ENCODE assay signal across 8 mouse cellular contexts in genomic region chr11:77093208-77093607, GRCm38 (mm10). TPM values are rescaled to one million over a fixed set of nuclear protein-coding genes. Genes with fewer than 3 reads are reported as not detected.
A peak's percentile ranks its signal among the peaks of the same experiment; 100 is the strongest.
DNase-seq lines count a peak whose midpoint lies in the region; ATAC-seq and TF ChIP-seq lines count a peak whose summit lies in the region.

No protein-coding gene starts in this region.

- H3K4me2 ChIP-seq in heart, embryonic 12.5 days = peak overlapping the region; percentile 52
- H3K4me2 ChIP-seq in stomach, embryonic 15.5 days = peak overlapping the region; percentile 53

- no peaks in the 10 kb centered on the region for H3K36me3 ChIP-seq in E14TG2a.4 (ENCODE audit: insufficient read depth, low read length)
- no peaks in the 10 kb centered on the region for H3K36me3 ChIP-seq in heart, embryonic 12.5 days
- no peaks in the 10 kb centered on the region for H3K36me3 ChIP-seq in stomach, embryonic 15.5 days

- H3K27ac ChIP-seq in cortical plate, adult 2 months (ENCODE audit: insufficient read depth, low read length) = no peak overlapping the region
- H3K27ac ChIP-seq in heart, embryonic 12.5 days (ENCODE audit: poor library complexity, severe bottlenecking) = no peak overlapping the region
- H3K27ac ChIP-seq in stomach, embryonic 15.5 days = no peak overlapping the region

- no peaks in the 10 kb centered on the region for H3K9me3 ChIP-seq in E14TG2a.4 (ENCODE audit: low read length)
- no peaks in the 10 kb centered on the region for H3K9me3 ChIP-seq in heart, embryonic 12.5 days (replicated peaks)
- H3K9me3 ChIP-seq in stomach, embryonic 15.5 days = no peaks in the 10 kb centered on the region

- peak; percentile 16 for TF ChIP-seq CTCF in E14TG2a.4 (conservative IDR thresholded peaks at IDR 0.05; ENCODE audit: low read length)
- peak; percentile 35; the same call in 1 of the 2 replicates for TF ChIP-seq CTCF in cortical plate, adult 2 months (IDR thresholded peaks at IDR 0.05; ENCODE audit: extremely low read depth, insufficient read depth, low read length)

- H3K27me3 ChIP-seq in E14TG2a.4 (ENCODE audit: insufficient read depth, low read length) = peaks cover 5% of the 10 kb centered on the region; the same call in 1 of the 2 replicates
- H3K27me3 ChIP-seq in heart, embryonic 12.5 days (replicated peaks) = no peaks in the 10 kb centered on the region
- no peaks in the 10 kb centered on the region for H3K27me3 ChIP-seq in stomach, embryonic 15.5 days (replicated peaks)

- peak; percentile 21 to 52 for DNase-seq in cerebellum, adult 18-20 months
- no peak for DNase-seq in cerebellum, adult 11-12 months
- DNase-seq in kidney, postnatal 10 days = peak; percentile 75

- no peak overlapping the region for H3K4me3 ChIP-seq in E14TG2a.4 (replicated peaks; ENCODE audit: low read length)
- H3K4me3 ChIP-seq in cortical plate, adult 2 months (ENCODE audit: insufficient read depth, low read length) = no peak overlapping the region; the same call in 1 of the 2 replicates
- peak overlapping the region; percentile 24 for H3K4me3 ChIP-seq in heart, embryonic 12.5 days
- H3K4me3 ChIP-seq in stomach, embryonic 15.5 days (replicated peaks) = peak overlapping the region; percentile 31

- WGBS in heart, embryonic 12.5 days = 3% methylated on average over 11 of the region's 11 CpGs
- WGBS in stomach, embryonic 15.5 days = 4% methylated on average over 11 of the region's 11 CpGs

- no peak for TF ChIP-seq POLR2A in cortical plate, adult 2 months (IDR thresholded peaks at IDR 0.05; ENCODE audit: extremely low read depth, insufficient read depth, low read length)

- no peak overlapping the region; the same call in 1 of the 2 replicates for H3K9ac ChIP-seq in heart, embryonic 12.5 days
- H3K9ac ChIP-seq in stomach, embryonic 15.5 days = no peak overlapping the region

- ATAC-seq in heart, embryonic 12.5 days (ENCODE audit: insufficient number of reproducible peaks, low FRiP score) = no peak
- peak; percentile 52; the same call in 1 of the 2 replicates for ATAC-seq in megakaryocyte progenitor cell, adult 5-6 weeks (replicated peaks; ENCODE audit: poor library complexity)
- no peak for ATAC-seq in stomach, embryonic 15.5 days (ENCODE audit: insufficient read depth, low FRiP score, low read depth)

- peaks cover 11% of the 10 kb centered on the region for H3K4me1 ChIP-seq in E14TG2a.4 (replicated peaks; ENCODE audit: low read depth, low read length)
- no peaks in the 10 kb centered on the region for H3K4me1 ChIP-seq in cortical plate, adult 2 months (ENCODE audit: control insufficient read depth, insufficient read depth, low read length)
- peaks cover 11% of the 10 kb centered on the region for H3K4me1 ChIP-seq in heart, embryonic 12.5 days (replicated peaks)
- no peaks in the 10 kb centered on the region for H3K4me1 ChIP-seq in stomach, embryonic 15.5 days

RNA-seq across cellular contexts. Expression of gene Nsrp1, which starts 15.0 kb away (rescaled TPM):
- 8.4 and 10.1 TPM in 2 replicates for polyA plus RNA-seq in cortical plate, adult 2 months (2012; rRNA removed)
- polyA plus RNA-seq in heart, embryonic 12.5 days (2016; fragmentation: Nextera tagmentation; extraction: Ambion mirVana) = 42.9 and 52.8 TPM in 2 replicates
- 31.1 and 51.1 TPM in 2 replicates for total RNA-seq in megakaryocyte progenitor cell, adult 5-6 weeks (2015)
- 17.7 and 26.8 TPM in 2 replicates for total RNA-seq in megakaryocyte progenitor cell, adult 5-6 weeks (2017)
- polyA plus RNA-seq in stomach, embryonic 15.5 days (2015; fragmentation: Nextera tagmentation; extraction: Ambion mirVana) = 62.3 and 66.1 TPM in 2 replicates

Comparison
In these comparisons a context has a peak if more than half of its experiments do, and no peak if none do; other contexts are left out.
1. H3K4me3 ChIP-seq: peak in heart, embryonic 12.5 days (single experiment) and stomach, embryonic 15.5 days (single experiment); none in E14TG2a.4 (single experiment) and cortical plate, adult 2 months (single experiment).